Mouse (Mus musculus): Measurements from ENCODE around the gene 4933424G06Rik. TPM values are rescaled to one million over a fixed set of nuclear protein-coding genes. Genes with fewer than 3 reads are reported as not detected.
"Not testable (repeated sequence)": the region's sequence is repeated elsewhere in the genome, so short reads cannot be mapped to it uniquely, and the experiment has no call there.

The 4933424G06Rik gene
- not detected for total RNA-seq (2021)
- long read RNA-seq, experiment 1, result 0 reads
- long read RNA-seq, experiment 2, result 0 reads

GRCm38 (mm10) chr1:36709854-36710280 is at the start of gene 4933424G06Rik:
4933424G06Rik (plus strand) TSS chr1:36710149.
- peak; percentile 92 to 97 for DNase-seq (ENCODE audit: low spot score in 2 of 2)

DNA sequence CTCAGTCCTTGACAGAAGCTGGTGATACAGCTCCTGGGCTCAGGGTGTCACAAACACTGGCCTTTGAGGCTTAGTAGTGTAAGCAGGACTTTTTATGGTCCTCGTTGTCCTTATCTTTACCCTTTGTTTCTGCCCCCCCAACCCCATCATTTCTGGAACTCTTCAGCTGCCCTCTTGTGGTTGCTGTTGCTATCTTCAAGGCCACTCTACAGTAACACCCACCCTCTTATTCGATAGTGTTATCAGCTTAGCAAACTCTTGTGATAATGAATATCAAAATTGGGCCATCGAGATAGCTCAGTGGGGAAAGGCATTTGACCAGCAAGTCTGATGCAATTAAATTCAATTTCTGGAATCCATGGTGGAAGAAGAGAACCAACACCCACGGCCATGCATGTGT is 45.5 kb upstream of the 4933424G06Rik start:
- no peak for DNase-seq (ENCODE audit: low spot score in 2 of 2)

- no peak for DNase-seq (ENCODE audit: low spot score in 2 of 2)
Observed at GRCm38 (mm10) chr1:36665165-36665723, 44.7 kb upstream of the 4933424G06Rik start.

- no peak for DNase-seq (ENCODE audit: low spot score in 2 of 2)
Observed at GRCm38 (mm10) chr1:36665934-36666333, 44.0 kb upstream of the 4933424G06Rik start.

DNA sequence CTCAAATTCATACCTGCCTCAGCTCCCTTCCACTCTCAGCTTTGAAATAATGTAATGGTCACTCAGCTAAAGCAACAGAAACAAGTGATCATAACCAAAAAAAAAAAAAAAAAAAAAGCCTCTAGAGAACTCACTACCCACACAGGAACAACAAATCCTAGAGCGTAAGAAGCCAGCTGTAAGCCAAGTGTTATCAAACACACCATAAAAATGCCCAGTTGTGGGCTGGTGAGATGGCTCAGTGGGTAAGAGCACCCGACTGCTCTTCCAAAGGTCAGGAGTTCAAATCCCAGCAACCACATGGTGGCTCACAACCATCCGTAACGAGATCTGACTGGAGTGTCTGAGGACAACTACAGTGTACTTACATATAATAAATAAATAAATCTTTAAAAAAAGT is 41.9 kb upstream of the 4933424G06Rik start:
- not testable (repeated sequence) for DNase-seq (ENCODE audit: low spot score in 2 of 2)

- no peak for DNase-seq (ENCODE audit: low spot score in 2 of 2)
Observed at GRCm38 (mm10) chr1:36670256-36670655, 39.7 kb upstream of the 4933424G06Rik start.

DNA sequence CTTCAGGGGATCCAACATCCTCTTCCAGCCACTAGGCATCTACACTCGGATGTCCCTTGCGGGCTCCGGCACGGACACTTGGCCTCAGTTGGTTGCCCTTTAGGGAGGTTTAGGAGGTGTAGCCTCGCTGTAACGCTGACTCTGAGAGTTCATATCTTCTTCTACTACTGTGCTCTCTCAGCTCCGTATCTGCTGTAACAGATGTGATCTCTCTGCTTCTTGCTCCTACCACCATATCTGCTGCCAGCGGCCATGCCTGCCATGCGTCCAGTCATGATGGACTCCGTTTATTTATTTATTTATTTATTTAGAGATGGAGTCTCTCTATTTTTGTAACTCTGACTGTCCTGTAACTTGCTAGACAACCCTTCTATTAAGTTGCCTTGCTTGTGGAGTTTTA is 38.7 kb upstream of the 4933424G06Rik start:
- no peak for DNase-seq (ENCODE audit: low spot score in 2 of 2)

- DNase-seq (ENCODE audit: low spot score in 2 of 2), result no peak
Observed at GRCm38 (mm10) chr1:36672648-36673350, 37.1 kb upstream of the 4933424G06Rik start.

DNA sequence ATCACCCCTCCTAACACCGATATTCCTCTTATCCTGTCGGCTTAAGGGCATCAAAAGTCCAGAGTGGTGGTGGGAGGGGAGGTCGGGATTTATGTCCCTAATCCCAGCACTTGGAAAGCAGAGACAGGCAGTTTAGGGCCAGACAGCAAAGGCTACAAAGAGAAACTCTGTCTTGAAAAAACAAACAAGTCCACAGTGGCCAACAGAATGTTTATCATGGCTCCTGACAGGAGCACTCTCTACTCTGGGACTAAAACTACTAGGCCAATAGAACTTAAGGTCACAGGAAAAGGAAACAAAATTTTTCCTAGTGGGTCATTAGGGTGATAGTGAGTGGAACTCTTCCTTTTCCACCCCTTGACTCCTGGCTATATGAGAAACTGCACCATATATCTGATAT is 35.0 kb upstream of the 4933424G06Rik start:
- no peak for DNase-seq (ENCODE audit: low spot score in 2 of 2)

DNA sequence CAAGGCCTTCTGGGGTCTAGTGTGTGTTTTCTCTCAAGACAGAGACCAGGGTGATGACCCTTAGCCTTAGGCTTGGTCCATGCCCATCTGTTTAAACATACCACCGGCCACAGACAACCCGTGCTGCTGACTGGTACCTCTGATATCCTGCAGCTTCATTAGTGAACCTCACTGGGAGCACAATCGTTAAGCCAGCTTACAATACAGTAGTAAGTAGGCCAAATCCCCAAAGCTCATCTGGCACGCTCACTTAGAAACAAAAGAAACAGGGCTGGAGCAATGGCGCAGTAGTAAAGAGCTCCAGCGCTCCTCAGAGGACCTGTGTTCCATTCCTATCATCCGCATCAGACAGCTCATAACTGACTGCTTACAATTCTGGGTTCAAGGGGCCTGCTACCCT is 29.1 kb upstream of the 4933424G06Rik start:
- no peak for DNase-seq (ENCODE audit: low spot score in 2 of 2)

GRCm38 (mm10) chr1:36682620-36683355 is 27.2 kb upstream of the 4933424G06Rik start, which contains the start of gene Fam178b:
Fam178b (minus strand) TSS chr1:36683183.
- no peak for DNase-seq (ENCODE audit: low spot score in 2 of 2)

DNA sequence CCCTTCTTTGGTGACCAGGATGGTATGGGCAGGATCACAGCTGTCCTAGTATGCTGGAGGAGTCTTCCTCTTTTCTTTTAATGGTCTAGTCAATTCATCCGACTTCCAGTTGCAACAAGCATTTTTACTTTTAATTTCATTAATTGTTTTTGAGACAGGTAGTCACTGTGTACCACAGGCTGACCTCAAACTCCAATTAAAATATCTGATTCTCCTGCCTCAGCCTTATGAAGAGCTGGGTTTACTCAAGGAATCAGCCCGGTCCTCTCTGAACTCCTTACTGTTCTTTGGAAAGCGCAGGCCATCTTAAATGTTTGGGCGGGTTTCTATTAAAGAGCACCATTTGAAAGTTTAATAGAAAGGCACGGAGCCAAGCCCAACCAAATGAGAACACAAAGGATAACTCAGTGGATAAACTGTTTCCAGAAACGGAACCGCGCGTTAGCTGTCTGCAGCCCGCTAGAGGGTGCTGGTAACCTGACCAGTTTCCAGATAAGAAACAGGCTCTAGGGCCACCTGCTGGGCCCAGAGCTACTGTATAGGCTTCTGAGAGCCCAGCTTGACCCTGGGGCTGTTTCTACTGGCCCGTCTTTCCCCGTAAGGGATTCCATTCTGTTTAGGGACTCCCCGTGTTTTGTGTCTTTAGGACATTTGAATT is 26.0 kb upstream of the 4933424G06Rik start:
- peak; percentile 61 to 84 for DNase-seq (ENCODE audit: low spot score in 2 of 2)

- DNase-seq (ENCODE audit: low spot score in 2 of 2), result no peak
Observed at GRCm38 (mm10) chr1:36690671-36691235, 19.2 kb upstream of the 4933424G06Rik start.

- peak; percentile 93 to 97 for DNase-seq (ENCODE audit: low spot score in 2 of 2)
Observed at GRCm38 (mm10) chr1:36691271-36692155, 18.4 kb upstream of the 4933424G06Rik start, which contains the start of gene Cox5b. Cox5b (plus strand) TSS chr1:36691449.

GRCm38 (mm10) chr1:36694871-36695270 is 15.1 kb upstream of the 4933424G06Rik start:
- DNase-seq (ENCODE audit: low spot score in 2 of 2), result no peak

- DNase-seq (ENCODE audit: low spot score in 2 of 2), result no peak
Observed at GRCm38 (mm10) chr1:36696411-36696810, 13.5 kb upstream of the 4933424G06Rik start.

DNA sequence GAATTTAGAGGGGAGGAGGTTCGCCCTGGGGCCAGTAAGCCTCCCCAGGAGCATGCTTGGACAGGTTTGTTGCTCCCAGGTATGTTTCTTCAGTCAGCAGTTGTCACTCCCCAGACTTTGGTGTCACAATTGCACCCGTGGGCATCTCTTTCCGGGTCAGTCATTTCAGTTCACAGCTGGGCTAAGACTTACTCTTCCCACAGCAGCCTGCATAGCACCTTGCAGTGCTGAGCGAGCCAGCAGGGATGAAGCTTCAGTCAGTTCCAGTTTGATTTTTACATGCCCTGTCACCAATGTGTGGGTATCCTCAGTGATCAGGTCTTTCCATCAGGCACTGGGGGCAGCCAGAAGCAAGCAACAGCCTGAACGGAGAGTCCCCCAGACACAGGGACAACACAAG is 12.9 kb upstream of the 4933424G06Rik start:
- DNase-seq (ENCODE audit: low spot score in 2 of 2), result no peak

GRCm38 (mm10) chr1:36707166-36707565 is 2.8 kb upstream of the 4933424G06Rik start:
- DNase-seq (ENCODE audit: low spot score in 2 of 2), result no peak

GRCm38 (mm10) chr1:36707797-36708196 is 2.2 kb upstream of the 4933424G06Rik start:
- DNase-seq (ENCODE audit: low spot score in 2 of 2), result no peak

DNA sequence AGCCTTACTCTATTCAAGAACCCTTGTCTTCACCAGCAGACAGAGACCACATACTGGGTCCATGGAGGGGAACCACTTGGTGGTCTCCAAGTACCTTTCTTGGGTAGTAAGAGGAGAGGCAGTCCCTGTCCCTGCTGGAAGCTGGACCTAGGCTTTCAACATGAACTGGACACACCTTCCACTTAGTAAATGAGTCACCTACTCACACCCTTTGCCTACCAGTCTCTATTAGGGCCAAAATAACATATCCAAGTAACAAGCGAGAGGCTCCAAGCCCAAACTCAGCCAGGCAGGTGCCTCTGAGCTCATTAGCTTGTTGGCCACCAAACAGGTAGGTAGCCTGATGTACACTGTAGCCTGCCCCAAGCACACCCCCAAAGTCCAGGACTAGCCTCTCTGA is 1.3 kb upstream of the 4933424G06Rik start:
- DNase-seq (ENCODE audit: low spot score in 2 of 2), result no peak

All from gastrocnemius, postnatal 4 days (tissue).